Mouse (Mus musculus): ENCODE results near the gene Zc3h8. TPM values are rescaled to one million over a fixed set of nuclear protein-coding genes. Genes with fewer than 3 reads are reported as not detected.

Gene Zc3h8
- polyA plus RNA-seq, 1 experiment from 2014 or later: 10.8 TPM

DNA sequence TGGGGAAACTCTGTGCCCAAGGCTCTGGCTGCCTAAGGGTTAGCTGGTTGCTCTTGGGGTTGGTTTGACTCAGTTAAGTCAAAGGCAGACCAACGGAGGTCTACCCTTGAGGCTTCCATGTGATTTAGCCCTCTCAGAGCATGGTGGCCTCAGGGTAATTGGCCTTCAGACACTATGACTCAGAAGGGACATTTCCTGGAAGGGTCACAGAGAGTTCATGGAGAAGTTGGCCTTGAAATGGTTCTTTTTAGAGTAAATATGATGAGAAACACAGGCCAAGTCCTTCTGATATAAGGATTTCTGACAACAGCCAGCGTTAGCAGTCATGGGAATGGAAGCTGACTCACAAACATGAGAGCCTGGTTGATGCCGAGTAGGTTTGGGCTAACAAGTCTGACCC lies 40.2 kb downstream of the Zc3h8 start:
- H3K9me3 ChIP-seq (ENCODE audit: control insufficient read depth, low read length): peaks cover 3% of the 10 kb centered on the region; the same call in 1 of the 2 replicates
- no peak overlapping the region for H3K4me2 ChIP-seq (replicated peaks; ENCODE audit: low read depth, low read length)
- H3K4me1 ChIP-seq (ENCODE audit: control insufficient read depth, insufficient read depth, low read length): no peaks in the 10 kb centered on the region
- no peak overlapping the region for H3K9ac ChIP-seq (ENCODE audit: low read depth, low read length)
- WGBS: 72% methylated on average over 3 of the region's 3 CpGs
- no peaks in the 10 kb centered on the region for H3K27me3 ChIP-seq (ENCODE audit: control insufficient read depth, insufficient read depth, low read length)
- H3K4me3 ChIP-seq (ENCODE audit: low read length): no peak overlapping the region
- H3K27ac ChIP-seq (ENCODE audit: low read depth, low read length): no peak overlapping the region
- no peaks in the 10 kb centered on the region for H3K36me3 ChIP-seq (ENCODE audit: control insufficient read depth, insufficient read depth, low read length)
- ATAC-seq (ENCODE audit: low FRiP score, low TSS enrichment): no peak

DNA sequence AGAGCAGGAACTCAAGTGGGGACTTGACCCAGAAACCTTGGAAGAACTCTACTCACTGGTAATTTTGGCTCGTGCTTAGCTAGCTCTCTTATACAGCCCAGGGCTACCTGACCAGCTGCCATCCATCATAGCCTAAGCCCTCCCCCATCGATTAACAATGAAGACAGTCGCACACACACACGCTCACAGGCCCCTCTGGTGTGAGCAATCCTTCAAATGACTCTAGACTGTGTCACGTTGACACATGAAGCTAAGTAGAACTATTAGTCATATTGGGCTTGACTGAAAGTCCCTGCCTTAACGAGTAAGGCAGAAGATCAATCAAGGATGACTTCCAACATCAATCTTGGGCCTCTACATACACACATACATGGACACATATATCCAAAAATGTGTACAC lies 41.0 kb downstream of the Zc3h8 start:
- no peak overlapping the region for H3K9ac ChIP-seq (ENCODE audit: low read depth, low read length)
- no peak overlapping the region for H3K4me2 ChIP-seq (replicated peaks; ENCODE audit: low read depth, low read length)
- no peaks in the 10 kb centered on the region for H3K27me3 ChIP-seq (ENCODE audit: control insufficient read depth, insufficient read depth, low read length)
- H3K4me1 ChIP-seq (ENCODE audit: control insufficient read depth, insufficient read depth, low read length): no peaks in the 10 kb centered on the region
- H3K36me3 ChIP-seq (ENCODE audit: control insufficient read depth, insufficient read depth, low read length): no peaks in the 10 kb centered on the region
- peaks cover 3% of the 10 kb centered on the region; the same call in 1 of the 2 replicates for H3K9me3 ChIP-seq (ENCODE audit: control insufficient read depth, low read length)
- WGBS: 72% methylated on average over 6 of the region's 6 CpGs
- no peak for ATAC-seq (ENCODE audit: low FRiP score, low TSS enrichment)
- no peak overlapping the region for H3K27ac ChIP-seq (ENCODE audit: low read depth, low read length)
- H3K4me3 ChIP-seq (ENCODE audit: low read length): no peak overlapping the region

DNA sequence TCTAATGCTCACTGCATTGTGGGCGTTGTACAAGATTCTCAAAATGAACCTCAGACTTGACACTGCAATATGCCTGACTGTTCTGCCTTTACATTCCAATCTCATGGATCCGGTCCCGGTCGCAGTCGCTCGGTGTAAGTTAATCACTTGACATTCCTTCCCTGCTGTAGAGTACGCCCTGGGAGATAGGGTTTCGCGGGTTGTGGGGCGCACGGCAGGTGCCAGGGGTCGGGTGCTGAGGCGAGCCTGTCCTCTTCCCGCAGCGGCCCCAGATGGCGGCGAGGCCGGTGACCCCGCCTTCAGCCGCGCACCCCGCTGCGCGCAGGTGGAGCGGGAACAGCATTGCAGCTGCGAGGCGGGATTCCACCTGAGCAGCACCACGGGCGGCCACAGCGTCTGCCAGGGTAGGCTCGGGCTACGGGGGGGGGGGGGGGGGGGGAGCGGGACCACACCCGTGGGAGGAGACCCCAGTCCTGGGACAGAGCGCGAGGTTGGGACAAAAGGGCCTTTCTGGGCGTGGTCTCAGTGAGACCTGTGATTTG lies 51.6 kb downstream of the Zc3h8 start:
- Histone ChIP-seq H3K36me3 (ENCODE audit: control insufficient read depth, insufficient read depth, low read length) (no peaks in the 10 kb centered on the region), H3K4me2 (replicated peaks; ENCODE audit: low read depth, low read length) (peak overlapping the region; percentile 71), H3K4me3 (ENCODE audit: low read length) (peak overlapping the region; percentile 39), H3K27ac (ENCODE audit: low read depth, low read length) (no peak overlapping the region), H3K9ac (ENCODE audit: low read depth, low read length) (peak overlapping the region; percentile 54; the same call in 1 of the 2 replicates), H3K4me1 (ENCODE audit: control insufficient read depth, insufficient read depth, low read length) (peaks cover 6% of the 10 kb centered on the region; the same call in 1 of the 2 replicates), H3K9me3 (ENCODE audit: control insufficient read depth, low read length) (no peaks in the 10 kb centered on the region), H3K27me3 (ENCODE audit: control insufficient read depth, insufficient read depth, low read length) (no peaks in the 10 kb centered on the region; the same call in 1 of the 2 replicates)
- WGBS: 4% methylated on average over 34 of the region's 37 CpGs
- ATAC-seq (ENCODE audit: low FRiP score, low TSS enrichment): peak; percentile 61

DNA sequence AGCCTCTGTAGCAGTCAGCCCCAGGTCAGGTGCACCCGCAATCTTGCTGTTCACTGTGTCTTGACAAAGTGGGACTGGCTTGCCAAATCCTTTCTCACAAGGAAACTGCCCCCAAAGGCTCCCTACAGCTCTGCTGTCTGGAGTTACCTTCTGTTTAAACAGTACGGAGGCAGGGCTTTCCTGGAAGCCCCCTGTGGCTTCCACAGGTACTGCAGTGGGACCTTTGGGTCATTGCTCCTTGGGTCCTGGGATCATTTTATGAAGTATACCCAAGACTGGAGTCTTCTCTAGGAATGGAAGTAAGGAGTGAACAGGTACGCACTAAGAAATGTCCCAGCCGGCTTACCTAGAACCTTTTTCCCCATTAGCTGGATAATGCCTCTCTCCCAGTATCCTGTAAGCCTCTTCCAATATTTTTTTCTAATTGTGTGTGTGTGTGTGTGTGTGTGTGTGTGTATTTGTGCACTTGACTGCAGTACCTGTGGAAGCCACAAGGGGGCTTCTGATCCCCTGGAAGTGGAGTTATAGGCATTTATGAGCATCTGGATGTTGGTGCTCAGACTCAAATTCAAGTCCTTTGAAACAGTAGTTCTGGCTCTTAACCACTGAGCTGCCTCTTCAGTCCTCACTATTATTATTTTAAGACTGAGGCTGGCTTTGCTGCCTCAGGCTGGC lies 53.1 kb downstream of the Zc3h8 start:
- no peaks in the 10 kb centered on the region for H3K36me3 ChIP-seq (ENCODE audit: control insufficient read depth, insufficient read depth, low read length)
- H3K27me3 ChIP-seq (ENCODE audit: control insufficient read depth, insufficient read depth, low read length): no peaks in the 10 kb centered on the region; the same call in 1 of the 2 replicates
- no peak overlapping the region for H3K4me3 ChIP-seq (ENCODE audit: low read length)
- no peak overlapping the region for H3K9ac ChIP-seq (ENCODE audit: low read depth, low read length)
- WGBS: 92% methylated on average over 4 of the region's 4 CpGs
- no peaks in the 10 kb centered on the region for H3K9me3 ChIP-seq (ENCODE audit: control insufficient read depth, low read length)
- H3K4me2 ChIP-seq (replicated peaks; ENCODE audit: low read depth, low read length): no peak overlapping the region
- no peak overlapping the region for H3K27ac ChIP-seq (ENCODE audit: low read depth, low read length)
- no peak for ATAC-seq (ENCODE audit: low FRiP score, low TSS enrichment)
- peaks cover 6% of the 10 kb centered on the region; the same call in 1 of the 2 replicates for H3K4me1 ChIP-seq (ENCODE audit: control insufficient read depth, insufficient read depth, low read length)

DNA sequence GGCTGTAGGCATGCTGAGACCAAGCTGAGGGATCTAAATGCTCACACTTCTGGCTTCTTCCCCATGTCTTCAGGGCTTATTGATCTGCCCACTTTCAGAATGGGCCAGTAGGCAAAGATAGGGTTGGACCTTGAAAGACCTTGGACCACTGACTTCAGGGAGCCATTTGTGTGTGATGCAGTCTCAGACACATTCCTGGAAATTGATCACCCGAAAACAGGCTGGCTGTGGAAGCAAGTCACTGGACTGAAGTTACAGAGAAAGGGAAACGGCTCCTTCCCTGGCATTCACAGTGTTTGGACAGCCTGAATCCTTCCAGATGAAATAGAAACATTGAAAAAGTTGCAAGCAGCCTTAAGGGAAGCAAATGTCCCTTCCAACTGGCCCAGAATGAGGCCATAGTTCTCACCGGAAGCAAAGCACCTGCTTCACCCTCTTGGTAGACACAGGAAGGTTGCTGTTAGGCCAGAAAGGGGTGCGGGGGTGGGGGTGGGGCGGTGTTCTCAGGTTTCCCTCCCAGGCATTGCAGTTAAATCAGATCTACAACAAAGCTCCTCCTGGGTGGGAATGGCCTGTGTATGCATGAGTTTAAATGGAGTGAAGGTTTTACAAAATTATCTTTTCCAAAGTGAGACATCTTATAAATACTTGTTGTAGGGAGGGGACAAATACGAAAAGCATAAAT lies 55.9 kb downstream of the Zc3h8 start:
- H3K27me3 ChIP-seq (ENCODE audit: control insufficient read depth, insufficient read depth, low read length): no peaks in the 10 kb centered on the region; the same call in 1 of the 2 replicates
- H3K4me2 ChIP-seq (replicated peaks; ENCODE audit: low read depth, low read length): no peak overlapping the region
- no peaks in the 10 kb centered on the region for H3K36me3 ChIP-seq (ENCODE audit: control insufficient read depth, insufficient read depth, low read length)
- peak overlapping the region; percentile 82 for H3K27ac ChIP-seq (ENCODE audit: low read depth, low read length)
- peaks cover 6% of the 10 kb centered on the region; the same call in 1 of the 2 replicates for H3K4me1 ChIP-seq (ENCODE audit: control insufficient read depth, insufficient read depth, low read length)
- H3K9me3 ChIP-seq (ENCODE audit: control insufficient read depth, low read length): no peaks in the 10 kb centered on the region
- 34% methylated on average over 6 of the region's 6 CpGs for WGBS
- no peak overlapping the region for H3K9ac ChIP-seq (ENCODE audit: low read depth, low read length)
- no peak overlapping the region for H3K4me3 ChIP-seq (ENCODE audit: low read length)
- ATAC-seq (ENCODE audit: low FRiP score, low TSS enrichment): peak; percentile 69

DNA sequence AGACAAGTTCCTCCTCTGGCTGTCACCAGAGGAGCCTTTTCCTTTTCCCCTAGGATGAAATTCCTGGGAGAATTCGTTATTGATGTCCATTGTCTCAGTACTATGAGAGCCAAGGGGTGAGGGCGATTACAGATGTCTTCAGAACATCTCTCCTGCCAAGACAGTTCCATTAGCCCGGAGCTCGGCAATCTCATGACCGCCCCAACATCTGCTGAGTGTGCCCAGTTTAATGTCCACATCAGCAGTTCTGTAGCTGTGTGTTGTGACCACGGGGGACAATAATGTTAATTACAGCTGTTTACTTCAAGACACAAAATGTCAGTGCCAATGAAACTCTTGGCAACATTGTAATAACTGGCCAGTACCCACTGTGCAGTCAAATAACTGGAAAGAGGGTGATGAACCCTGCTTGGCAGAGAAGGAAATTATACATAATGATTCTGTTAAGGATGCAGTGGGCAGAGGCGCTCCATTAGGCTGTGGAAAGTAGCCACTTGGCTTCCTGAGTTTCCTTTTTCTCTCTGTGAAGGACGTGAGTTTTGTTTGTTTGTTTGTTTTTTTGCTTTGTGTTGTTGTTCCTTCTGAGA lies 58.6 kb downstream of the Zc3h8 start:
- Histone ChIP-seq H3K36me3 (ENCODE audit: control insufficient read depth, insufficient read depth, low read length) (no peaks in the 10 kb centered on the region), H3K4me3 (ENCODE audit: low read length) (no peak overlapping the region), H3K9ac (ENCODE audit: low read depth, low read length) (no peak overlapping the region), H3K4me1 (ENCODE audit: control insufficient read depth, insufficient read depth, low read length) (0 out of 2 replicates have a peak, but pooled peaks cover 2% of the 10 kb centered on the region), H3K4me2 (replicated peaks; ENCODE audit: low read depth, low read length) (no peak overlapping the region), H3K27me3 (ENCODE audit: control insufficient read depth, insufficient read depth, low read length) (no peaks in the 10 kb centered on the region), H3K27ac (ENCODE audit: low read depth, low read length) (no peak overlapping the region), H3K9me3 (ENCODE audit: control insufficient read depth, low read length) (no peaks in the 10 kb centered on the region)
- 82% methylated on average over 8 of the region's 8 CpGs for WGBS
- no peak for ATAC-seq (ENCODE audit: low FRiP score, low TSS enrichment)

DNA sequence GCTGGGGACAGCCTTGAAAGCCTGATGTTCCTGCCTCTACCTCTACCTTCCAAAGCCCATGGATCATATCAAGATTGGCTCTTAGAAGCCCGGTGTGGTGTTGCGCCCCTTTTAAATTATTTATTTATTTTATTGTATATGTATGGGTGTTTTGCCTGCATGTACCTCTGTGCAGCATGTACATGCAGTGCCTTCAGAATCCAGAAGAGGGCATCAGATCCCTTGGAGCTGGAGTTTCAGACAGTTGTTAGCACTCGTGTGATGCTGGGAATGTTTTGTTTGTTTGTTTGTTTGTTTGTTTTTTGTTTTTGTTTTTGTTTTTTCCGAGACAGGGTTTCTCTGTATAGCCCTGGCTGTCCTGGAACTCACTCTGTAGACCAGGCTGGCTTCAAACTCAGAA lies 62.6 kb downstream of the Zc3h8 start:
- Histone ChIP-seq H3K4me1 (ENCODE audit: control insufficient read depth, insufficient read depth, low read length) (no peaks in the 10 kb centered on the region), H3K4me2 (replicated peaks; ENCODE audit: low read depth, low read length) (no peak overlapping the region), H3K27me3 (ENCODE audit: control insufficient read depth, insufficient read depth, low read length) (no peaks in the 10 kb centered on the region), H3K4me3 (ENCODE audit: low read length) (no peak overlapping the region), H3K36me3 (ENCODE audit: control insufficient read depth, insufficient read depth, low read length) (no peaks in the 10 kb centered on the region), H3K27ac (ENCODE audit: low read depth, low read length) (no peak overlapping the region), H3K9me3 (ENCODE audit: control insufficient read depth, low read length) (no peaks in the 10 kb centered on the region), H3K9ac (ENCODE audit: low read depth, low read length) (no peak overlapping the region)
- 78% methylated on average over 4 of the region's 4 CpGs for WGBS
- no peak for ATAC-seq (ENCODE audit: low FRiP score, low TSS enrichment)

Data from kidney, embryonic 14.5 days (tissue).